Mouse (Mus musculus) frontal cortex, postnatal 25 days (tissue): ENCODE measurements around the gene Mrpl18.

Source experiments
- DNase-seq, 2 experiments: peaks; one replicate each; pipeline ENCODE4 v3.0.0; 2022; ENCODE audit warnings: low spot score in 2 of 2

The Mrpl18 gene

DNA sequence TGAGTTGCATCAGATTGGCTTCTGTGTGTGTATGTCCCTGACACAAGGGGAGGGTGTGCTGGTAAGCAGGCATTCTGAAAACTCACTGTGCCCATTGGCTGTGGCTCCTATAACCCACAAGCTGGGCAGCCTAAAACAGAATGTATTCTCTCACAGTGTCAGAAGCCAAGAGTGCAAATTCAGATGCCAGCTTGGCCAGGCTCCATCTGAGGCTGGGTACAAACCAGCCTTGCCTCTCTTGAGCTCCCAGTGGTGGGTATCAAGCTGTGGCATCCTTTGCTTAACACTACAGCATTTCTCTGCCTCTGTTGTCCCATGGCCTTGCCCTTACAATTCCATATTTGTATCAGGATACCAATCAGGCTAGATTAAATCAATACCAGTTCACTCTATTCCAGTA lies 52.0 kb downstream of the Mrpl18 start:
- DNase-seq = no peak
